Mouse (Mus musculus): ENCODE results near the gene Ghr.
A peak's percentile ranks its signal among the peaks of the same experiment; 100 is the strongest.

The Ghr gene

GRCm38 (mm10) chr15:3356073-3356766 lies 227.1 kb downstream of the Ghr start:
- DNase-seq: peak; percentile 43

GRCm38 (mm10) chr15:3353696-3354095 lies 229.6 kb downstream of the Ghr start:
- DNase-seq: no peak

- no peak for DNase-seq
Observed at GRCm38 (mm10) chr15:3349306-3350064, 233.8 kb downstream of the Ghr start.

GRCm38 (mm10) chr15:3346682-3347081 lies 236.6 kb downstream of the Ghr start:
- DNase-seq: no peak

- DNase-seq: no peak
Observed at GRCm38 (mm10) chr15:3344555-3344954, 238.7 kb downstream of the Ghr start.

- DNase-seq: no peak
Observed at GRCm38 (mm10) chr15:3341806-3342582, 241.3 kb downstream of the Ghr start.

GRCm38 (mm10) chr15:3339847-3340246 lies 243.4 kb downstream of the Ghr start:
- no peak for DNase-seq

GRCm38 (mm10) chr15:3332517-3332916 lies 250.8 kb downstream of the Ghr start:
- no peak for DNase-seq

- no peak for DNase-seq
Observed at GRCm38 (mm10) chr15:3331813-3332212, 251.5 kb downstream of the Ghr start.

- DNase-seq: no peak
Observed at GRCm38 (mm10) chr15:3330291-3330690, 253.0 kb downstream of the Ghr start.

- DNase-seq: no peak
Observed at GRCm38 (mm10) chr15:3323041-3323440, 260.3 kb downstream of the Ghr start.

GRCm38 (mm10) chr15:3319929-3320328 lies 263.4 kb downstream of the Ghr start:
- no peak for DNase-seq

GRCm38 (mm10) chr15:3316617-3317016 lies 266.7 kb downstream of the Ghr start:
- DNase-seq: no peak

GRCm38 (mm10) chr15:3312937-3313336 lies 270.4 kb downstream of the Ghr start:
- DNase-seq: no peak

GRCm38 (mm10) chr15:3309856-3310255 lies 273.4 kb downstream of the Ghr start:
- DNase-seq: no peak

- no peak for DNase-seq
Observed at GRCm38 (mm10) chr15:3303426-3303825, 279.9 kb downstream of the Ghr start, which contains the start of gene Ccdc152. Gene Ccdc152 (minus strand): TSS chr15:3303526.

GRCm38 (mm10) chr15:3300361-3301100 lies 282.8 kb downstream of the Ghr start:
- DNase-seq: no peak

- DNase-seq: no peak
Observed at GRCm38 (mm10) chr15:3297615-3298014, 285.7 kb downstream of the Ghr start.

- peak; percentile 7 for DNase-seq
Observed at GRCm38 (mm10) chr15:3295986-3296385, 287.3 kb downstream of the Ghr start.

- no peak for DNase-seq
Observed at GRCm38 (mm10) chr15:3293477-3293876, 289.8 kb downstream of the Ghr start.

- no peak for DNase-seq
Observed at GRCm38 (mm10) chr15:3290435-3290834, 292.9 kb downstream of the Ghr start.

- DNase-seq: no peak
Observed at GRCm38 (mm10) chr15:3286032-3286431, 297.3 kb downstream of the Ghr start.

- DNase-seq: no peak
Observed at GRCm38 (mm10) chr15:3281737-3282136, 301.6 kb downstream of the Ghr start.
